Mouse (Mus musculus): ENCODE data around the gene Cga.

Cga gene

DNA sequence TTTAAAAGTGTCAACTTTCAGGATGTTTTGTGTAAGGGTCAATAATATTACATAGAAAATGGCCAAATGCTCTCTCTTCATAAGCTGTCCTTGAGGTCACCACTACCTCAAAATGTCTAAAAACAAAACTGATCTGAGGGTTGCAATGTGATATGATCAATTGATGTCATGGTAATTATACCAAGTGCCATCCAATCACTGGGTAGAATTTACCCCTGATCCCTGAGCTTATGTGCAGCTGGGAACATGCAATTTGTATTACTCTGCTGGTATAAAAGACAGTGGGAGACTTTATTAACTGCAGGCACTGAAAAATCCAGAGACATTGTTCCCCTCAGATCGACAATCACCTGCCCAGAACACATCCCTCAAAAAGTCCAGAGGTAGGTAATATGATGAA is at the start of gene Cga:
Gene Cga (plus strand): TSS at position 301 of the 400 bp plus-strand sequence.
- in situ Hi-C loops (cut with MseI, MboI), result no loop called here

DNA sequence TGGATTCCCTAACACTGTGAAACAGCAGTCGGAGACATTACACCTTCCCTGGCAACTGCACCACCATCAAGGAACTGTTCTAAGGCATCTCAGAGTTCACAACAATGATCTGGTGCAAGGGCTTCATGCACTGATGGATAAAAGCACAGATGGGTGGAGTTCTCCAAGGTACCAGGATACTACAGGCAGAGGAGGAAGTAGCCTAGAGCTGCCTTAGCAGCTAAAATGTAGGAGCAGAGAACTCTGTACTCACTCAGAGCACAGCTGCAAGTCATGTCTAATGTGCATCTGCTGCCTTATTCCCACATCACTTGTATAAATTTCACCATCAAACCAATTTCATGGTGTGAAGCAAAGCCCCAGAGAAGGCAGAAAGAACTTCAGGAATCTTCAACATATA is 49.7 kb upstream of the Cga start:
- in situ Hi-C loops (cut with MseI, MboI), result no loop called here

DNA sequence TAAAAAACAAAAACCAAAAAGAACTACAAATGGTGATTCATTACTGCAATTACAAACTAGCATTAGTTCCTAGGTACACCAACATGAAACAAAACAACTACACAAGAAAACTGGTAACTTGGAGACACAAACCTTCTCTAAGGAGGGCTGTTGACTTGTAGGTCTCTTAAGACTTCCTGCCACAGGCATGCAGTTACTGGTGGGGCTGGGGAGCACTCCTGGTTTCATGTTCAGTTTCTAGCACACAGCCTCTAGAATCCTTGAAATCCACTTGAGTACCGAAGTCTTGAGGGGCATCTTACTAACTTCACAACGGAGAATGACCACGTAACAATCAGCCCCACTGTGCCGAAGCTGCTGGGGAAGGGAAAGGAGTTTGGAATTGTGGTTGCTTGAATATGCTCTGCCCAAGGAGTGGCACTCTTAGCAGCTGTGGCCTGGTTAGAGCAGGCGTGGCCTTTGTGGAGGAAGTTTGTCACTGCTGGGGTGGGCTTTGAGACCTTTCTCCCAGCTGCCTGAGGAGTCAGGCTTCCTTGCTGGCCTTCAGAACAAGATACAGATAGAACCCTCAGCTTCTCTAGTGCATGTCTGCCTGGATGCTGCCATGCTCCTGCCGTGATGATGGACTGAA is 45.8 kb upstream of the Cga start:
- in situ Hi-C loops (cut with MseI, MboI), result no loop called here

DNA sequence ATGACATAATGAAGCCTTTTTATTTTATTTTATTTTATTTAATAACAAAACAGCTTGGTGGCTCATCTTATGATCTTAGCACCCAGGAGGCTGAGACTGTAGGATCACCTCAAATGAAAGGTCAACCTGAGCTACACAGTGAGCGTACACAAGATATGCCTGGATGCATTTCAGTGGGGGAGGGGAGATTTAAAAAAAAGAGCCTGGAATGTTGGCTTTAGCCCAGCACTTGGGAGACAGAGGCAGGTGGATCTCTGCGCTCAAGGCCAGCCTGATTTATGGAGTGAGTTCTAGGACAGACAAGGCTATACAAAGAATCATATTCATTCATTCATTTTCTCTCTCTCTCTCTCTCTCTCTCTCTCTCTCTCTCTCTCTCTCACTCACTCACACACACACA is 43.4 kb upstream of the Cga start:
- in situ Hi-C loops (cut with MseI, MboI), result no loop called here

DNA sequence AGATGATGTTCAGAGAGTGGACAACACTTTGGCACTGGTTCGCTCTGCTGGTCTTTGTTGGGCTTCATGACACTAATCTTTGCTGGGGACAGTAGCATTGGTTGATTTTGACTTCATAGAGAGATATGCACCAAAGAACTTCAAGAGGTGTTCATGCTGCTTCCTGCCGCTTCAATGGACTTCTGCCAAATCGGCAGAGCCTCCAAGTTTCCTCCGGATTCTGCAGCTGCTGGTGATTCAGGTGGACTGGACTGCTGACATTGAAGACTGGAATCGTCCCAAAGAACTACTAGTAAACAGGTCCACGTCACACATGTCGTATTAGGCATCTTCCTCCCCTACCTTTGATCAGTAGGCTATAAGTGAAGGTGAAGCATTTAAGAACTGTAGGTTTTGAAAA is 41.5 kb upstream of the Cga start:
- in situ Hi-C loops (cut with MseI, MboI), result no loop called here

DNA sequence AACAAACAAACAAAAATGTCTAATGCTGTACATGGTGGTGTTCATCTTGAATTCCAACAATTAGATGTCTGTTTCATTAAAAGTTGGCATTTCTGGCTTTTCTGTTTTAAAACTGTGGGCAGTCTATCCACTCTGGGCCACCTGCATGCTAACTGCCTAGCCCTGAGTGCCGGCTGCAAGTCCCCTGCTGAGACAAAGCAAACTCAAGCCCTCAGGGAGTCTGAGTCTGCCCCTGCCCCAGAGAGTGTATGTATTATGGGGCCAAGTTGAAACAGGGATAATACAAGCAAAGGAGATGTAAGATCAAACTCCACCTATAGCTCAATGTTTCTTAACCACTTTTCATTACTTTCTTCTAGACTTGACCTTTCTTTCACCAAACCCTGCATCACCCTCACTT is 37.6 kb upstream of the Cga start:
- in situ Hi-C loops (cut with MseI, MboI), result no loop called here

DNA sequence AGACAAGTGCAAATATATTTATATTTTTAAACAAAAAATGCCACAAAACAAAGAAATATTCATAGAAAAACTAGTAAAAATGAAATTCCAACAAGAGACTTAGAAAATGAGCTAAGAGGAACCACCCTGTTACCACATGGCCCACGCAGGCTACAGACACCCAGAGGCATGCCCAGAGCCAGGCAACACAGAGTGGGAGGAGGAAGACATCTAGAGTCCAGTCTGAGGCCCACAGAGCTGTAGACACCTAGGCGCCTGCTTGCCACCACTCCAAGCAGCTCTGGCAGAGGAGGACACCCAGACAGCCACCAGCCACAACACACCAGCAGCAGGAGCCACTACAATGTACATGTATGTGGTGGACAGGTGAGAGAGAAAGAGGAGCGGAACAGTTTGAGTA is 34.7 kb upstream of the Cga start:
- in situ Hi-C loops (cut with MseI, MboI), result no loop called here

DNA sequence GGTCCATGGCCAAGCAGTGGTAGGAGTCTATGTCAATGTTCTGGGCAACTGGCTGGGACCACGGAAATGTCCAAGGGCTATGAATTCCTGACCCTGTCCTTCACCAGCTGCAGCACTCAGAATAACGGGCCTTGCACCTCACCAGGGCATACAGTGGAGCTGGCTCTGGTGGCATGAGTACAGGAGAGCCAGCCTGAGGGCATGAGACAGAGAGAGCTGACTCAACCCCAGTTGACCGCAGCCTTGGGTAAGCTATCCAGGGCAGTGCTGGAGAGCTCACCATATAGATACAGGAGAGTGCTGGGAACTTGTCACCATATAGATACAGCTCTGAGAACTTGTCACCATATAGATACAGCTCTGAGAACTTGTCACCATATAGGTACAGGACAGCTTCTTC is 34.2 kb upstream of the Cga start:
- in situ Hi-C loops (cut with MseI, MboI), result no loop called here

DNA sequence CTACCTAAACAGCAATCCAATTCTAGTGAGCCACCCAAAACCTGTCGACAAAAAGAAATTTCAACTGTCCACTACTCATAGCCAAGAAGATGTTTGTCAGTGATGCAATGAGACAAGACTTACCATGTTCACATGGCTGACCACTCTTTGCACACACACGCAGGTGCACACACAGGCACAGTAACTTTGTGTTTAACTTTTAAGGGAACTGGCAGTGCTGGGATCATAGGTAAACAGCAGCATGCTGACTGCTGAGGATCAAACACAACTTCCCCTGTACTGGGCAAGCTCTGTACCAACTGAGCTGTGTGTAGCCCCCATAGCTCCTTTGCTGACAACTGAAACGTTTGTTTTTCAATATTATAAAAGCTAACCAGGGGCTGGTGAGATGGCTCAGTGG is 32.1 kb upstream of the Cga start:
- in situ Hi-C loops (cut with MseI, MboI), result no loop called here

DNA sequence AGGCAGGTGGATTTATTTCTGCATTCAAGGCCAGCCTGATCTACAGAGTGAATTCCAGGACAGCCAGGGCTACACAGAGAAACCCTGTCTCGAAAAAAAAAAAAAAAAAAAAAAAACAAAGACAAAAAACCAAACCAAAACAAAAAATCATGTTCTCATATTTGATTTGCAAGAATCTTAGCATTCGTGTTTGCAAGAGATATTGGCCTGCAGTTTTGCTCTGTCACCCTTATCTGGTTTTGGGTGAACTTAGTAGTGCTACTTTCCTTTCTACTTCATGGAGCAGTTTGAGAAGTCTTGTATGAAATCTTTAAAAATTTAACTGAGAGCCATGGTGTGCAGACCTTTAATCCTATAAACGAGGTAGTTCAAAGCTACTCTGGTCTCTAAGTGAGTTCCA is 23.8 kb upstream of the Cga start:
- in situ Hi-C loops (cut with MseI, MboI), result no loop called here

DNA sequence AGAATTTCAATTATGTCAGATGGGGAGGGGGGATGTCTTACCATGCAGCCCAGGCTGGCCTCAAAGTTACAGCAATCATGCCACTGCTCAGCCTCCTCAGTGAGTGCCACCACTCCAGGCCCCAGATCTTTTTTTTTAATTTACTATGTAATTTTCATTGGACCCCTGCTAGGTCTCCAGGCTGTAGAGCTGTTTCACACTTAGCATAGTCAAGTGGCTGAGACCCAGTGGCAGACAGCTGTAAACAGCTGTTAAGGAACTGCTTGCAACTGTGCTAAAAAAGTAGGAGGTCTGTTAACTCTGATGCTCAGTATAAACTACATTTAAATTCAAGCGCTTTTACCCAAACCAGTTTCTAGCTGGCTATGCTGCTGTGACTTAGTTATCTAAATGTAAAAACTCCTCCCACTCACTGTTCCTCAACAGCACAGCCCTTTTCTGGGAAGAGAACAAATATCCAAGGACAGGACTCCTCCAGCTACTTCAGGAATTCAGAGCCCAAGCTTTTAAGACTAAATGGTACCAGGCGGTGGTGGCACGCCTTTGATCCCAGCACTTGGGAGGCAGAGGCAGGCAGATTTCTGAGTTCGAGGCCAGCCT is 20.6 kb upstream of the Cga start:
- in situ Hi-C loops (cut with MseI, MboI), result no loop called here

DNA sequence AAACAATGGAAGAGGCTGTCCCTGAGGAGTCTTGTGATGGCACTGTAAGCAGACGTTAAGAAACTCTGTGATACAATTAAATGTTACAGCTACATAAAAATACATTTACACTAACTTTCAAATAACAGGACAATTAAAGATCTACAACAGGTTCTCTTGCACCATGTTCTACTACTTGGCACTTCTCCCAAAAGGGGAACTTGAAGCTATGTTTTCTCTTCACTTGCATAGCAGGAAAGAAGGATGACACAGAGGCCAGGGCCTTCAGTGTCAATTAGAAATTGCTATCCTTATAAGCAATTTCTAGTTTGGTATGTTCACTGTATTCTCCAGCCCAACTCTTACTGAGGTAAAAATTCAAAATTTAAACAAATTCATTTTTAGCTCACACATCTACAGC is 19.3 kb upstream of the Cga start:
- in situ Hi-C loops (cut with MseI, MboI), result no loop called here

DNA sequence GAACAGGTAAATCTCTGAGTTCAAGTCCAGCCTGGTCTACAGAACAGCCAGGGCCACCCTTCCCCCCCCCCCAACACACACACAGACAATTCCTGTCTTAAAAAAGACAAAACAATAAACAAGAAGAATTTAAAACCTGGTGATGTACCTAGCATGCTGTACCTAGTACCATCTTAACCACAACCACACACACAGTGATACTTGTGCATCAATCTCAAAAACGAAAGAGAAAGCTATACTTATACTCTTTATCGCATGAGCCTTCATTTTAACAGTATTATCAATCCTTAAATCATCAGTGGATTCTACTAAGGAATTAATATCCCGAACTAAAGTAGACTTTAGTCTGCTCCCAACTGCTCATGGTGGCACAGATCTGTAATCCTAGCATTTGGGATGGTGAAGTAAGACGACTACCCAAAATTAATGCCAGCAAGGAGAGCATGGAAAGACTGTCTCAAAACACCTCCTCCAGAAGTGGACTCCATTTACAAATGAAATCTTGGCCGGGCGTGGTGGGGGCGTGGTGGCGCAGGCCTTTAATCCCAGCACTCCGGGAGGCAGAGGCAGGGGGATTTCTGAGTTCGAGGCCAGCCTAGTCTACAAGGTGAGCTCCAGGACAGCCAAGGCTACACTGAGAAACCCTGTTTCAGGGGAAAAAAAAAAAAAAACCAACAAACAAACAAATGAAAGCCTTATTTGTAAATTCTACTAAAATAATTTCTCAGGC is 12.5 kb upstream of the Cga start:
- in situ Hi-C loops (cut with MseI, MboI), result no loop called here

DNA sequence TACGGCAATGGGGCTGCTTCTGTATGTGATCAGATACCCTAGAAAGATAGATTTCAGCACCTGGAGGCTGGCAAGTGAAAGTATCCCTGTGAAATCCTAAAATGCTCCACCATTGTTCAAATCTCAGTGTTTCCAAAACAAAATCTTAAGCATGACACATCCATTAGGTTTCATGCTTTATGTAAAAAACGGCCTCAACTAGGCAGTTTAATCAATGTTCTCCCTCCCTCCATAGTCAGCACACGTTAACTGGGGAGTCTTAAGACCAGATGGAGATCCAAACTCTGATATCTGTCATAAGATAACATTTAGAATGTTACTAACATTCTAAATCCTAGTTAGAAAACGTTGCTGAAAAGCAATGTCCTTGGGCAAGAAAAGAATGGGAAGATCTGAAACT is 11.7 kb upstream of the Cga start:
- in situ Hi-C loops (cut with MseI, MboI), result no loop called here

DNA sequence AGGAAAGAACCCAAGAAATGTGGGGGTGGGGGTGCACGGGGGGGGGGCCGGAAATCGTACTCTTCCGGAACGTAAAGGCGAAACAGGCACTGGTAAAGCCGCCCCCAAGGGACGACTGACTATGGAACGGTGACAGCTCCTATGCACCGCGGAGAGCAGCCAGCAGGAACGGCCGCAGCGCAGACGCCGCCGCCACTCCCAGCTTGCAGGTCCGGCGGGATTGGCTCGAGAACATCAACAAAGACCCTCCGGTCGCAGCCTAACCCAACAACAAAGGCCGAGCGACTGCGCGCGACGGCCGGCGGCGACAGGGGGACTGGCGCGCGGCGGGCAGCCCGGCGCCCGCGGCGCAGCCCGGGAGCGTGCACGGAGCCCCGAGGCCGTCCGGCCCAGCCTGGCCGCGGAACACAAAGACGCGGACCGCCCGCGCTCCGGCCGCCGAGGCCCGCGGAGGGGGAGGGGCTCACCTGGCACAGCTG is 11.2 kb upstream of the Cga start:
- in situ Hi-C loops (cut with MseI, MboI), result no loop called here

DNA sequence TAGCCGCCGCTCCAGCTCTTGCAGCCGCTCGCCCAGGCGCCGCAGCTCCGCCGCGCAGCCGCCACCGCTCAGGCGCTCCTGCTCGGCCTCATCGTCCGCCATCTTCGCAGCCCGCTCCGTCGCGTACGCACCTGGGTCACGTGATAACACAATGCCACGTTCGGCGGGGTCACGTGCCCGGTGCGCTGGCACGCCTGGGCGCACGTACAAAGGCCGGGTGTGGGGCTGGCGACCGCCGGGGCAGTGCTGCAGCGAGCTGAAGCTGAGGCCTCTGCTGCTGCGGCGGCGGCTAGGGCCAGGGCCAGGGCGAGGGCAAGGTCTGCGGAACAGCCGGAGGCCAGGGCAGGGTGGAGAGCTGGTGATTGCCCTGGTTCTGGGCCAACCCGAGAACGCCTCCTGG is 10.8 kb upstream of the Cga start, which contains the start of gene Zfp292:
Gene Zfp292 (minus strand): TSS at position 143 of the 400 bp plus-strand sequence.
- in situ Hi-C loops (cut with MseI, MboI), result no loop called here

DNA sequence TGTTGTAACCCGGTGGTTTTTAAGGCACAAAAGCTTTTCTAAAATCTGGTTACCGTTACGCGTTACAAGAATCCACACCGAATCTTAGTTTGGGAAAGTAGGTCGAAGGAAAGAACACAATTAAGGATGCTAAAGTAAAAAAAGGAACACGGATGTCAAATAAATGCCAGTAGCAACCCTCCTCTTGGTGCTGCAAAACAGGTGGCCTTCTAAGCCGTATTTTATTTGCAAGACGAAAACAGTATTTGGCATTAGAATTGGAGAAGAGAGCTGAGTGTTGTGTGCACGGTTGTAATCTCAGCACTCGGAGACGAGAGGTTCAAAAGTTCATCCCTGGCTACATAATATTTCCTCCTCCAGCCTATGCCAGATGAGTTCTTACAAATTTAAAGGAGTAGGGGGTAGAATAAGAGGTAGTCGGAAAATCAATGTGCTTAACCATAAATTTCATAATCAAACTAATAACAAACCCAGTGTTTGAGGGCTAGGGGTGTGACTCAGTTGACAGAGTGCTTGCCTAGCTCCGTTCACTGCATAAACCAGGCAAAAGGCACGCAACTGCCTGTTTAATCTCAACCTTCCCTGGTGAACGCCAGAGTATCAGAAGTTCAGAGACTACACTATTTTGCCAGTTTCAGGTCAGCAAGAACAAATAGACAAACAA is 10.1 kb upstream of the Cga start:
- in situ Hi-C loops (cut with MseI, MboI), result no loop called here

DNA sequence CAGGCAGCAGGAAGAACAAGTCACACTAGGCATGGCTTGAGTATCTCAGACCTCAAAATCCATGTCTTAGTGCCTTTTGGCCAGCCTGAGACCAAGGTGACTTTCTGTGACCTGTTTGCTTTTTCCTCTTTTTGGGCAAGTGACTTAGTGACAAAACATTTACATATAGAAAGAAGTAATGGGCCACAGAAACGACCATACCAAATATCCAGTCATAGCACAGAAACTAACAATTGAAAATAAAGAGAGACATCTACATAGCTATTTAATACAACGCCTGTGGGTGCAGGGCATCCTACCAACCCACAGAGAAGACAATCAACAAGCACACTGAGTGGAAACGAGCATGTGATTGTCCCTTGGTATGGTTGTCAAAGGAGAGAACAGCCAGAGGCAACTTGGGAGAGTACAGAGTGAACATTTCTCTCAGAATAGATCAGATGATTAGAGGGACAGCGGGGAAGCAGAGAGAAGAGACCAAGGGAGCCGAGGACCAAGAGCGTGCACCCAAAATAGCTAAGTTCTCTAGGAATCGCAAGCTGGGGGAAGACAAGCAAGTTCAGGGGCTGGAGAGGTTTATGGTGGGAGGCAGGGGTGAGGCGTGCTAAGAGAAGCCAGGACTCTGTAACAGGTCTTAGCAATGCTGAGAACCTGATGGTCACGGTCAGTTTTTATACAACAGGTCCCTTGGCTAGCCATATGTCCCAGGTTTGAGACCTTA is 7.8 kb upstream of the Cga start:
- in situ Hi-C loops (cut with MseI, MboI), result no loop called here

DNA sequence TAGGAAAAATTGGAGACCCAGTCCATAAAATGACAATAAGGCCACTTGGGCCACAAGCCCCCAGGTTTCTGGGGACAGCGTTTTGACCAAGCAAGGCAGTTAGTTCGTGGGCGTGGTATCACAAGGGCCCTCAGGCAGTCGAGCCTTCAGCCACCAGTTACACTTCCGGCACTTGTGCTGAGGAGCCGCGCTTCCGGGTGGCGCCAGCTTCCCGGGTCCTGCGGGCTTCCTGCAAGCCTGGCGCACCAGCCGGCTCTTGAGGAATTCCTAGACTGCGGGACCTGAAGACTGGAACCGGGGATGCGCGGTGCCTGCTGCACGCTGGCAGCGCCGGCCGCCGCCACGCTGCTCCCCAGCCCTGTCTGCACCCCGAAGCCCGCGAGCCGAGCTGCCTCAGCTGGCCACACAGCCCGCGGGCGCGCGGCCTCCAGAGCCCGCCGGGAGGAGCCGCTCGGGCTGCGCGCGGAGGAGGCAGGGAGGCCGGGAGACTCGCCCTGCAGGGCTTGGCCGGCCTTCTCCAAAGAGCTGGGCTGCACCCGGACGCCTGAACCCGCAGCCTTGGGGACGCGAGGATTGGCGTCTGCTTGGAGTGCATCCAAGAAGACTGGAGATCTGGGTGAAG is 7.0 kb upstream of the Cga start:
- in situ Hi-C loops (cut with MseI, MboI), result no loop called here

DNA sequence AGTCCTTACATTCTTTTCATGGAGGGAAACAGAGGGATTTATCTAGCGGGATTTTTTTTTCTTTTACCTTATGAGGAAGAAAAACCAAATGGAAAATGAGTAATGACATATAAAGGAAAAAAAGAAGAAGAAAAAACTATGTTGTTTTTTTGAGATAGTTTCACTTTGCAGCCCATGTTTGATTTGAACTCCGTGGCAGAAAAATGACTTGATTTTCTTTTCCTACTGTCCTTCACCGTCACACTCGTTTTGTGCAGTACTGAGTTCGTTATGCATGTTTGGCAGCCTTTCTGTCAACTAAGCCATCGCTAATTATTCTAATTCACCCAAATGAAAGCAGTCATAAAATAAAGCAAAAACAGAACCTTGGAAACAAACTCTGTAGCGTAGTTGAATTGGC is 6.3 kb upstream of the Cga start:
- in situ Hi-C loops (cut with MseI, MboI), result no loop called here

DNA sequence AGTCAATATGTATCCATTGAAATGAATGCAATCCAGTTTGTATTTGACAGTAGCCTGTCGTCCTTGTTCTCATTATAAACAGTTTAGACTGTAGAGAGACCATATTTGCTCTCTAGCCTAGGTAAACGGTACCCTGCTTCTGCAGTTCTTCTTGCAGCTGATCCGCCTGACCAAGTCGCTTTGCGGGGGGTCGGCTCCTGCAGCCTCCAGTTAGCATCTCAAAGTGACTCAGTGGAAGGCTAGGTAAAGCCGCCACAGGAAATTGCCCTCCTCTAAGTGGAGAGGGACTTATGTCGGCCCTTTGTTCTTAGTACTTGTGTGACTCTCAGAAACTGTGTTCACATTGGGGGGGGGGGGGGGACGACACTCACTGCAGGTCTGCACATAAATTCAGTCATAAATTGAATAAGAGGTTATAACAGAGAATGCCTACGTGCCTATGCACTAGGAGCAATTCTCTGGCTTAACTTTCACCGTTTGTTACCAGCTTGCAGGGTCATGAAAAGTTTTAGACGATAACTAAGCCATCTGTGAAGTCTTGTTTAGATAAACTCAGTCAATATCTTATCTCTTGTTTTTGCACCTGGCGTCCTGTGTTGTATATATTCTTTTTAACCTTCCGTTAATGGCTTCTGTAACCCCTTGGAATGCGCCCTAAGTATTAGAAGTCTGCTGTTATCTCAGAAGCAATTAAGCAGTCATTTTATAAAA is 4.3 kb upstream of the Cga start:
- in situ Hi-C loops (cut with MseI, MboI), result no loop called here

Measured in mouse trophoblast stem cell (cell line).